Mouse (Mus musculus): ENCODE data around the gene Exoc6b. TPM values are rescaled to one million over a fixed set of nuclear protein-coding genes. Genes with fewer than 3 reads are reported as not detected.
A peak's percentile ranks its signal among the peaks of the same experiment; 100 is the strongest.
"Not testable (repeated sequence)": the region's sequence is repeated elsewhere in the genome, so short reads cannot be mapped to it uniquely, and the experiment has no call there.

The Exoc6b gene
- polyA plus RNA-seq (2012; ENCODE audit: insufficient read depth, insufficient read length, missing spikeins): 6.3 and 11.1 TPM in 2 replicates

- Histone ChIP-seq H3K4me1 (ENCODE audit: control insufficient read depth, insufficient read depth, insufficient read length, low read length) (peaks cover 5% of the 10 kb centered on the region; the same call in 1 of the 2 replicates), H3K27ac (replicated peaks; ENCODE audit: low read depth, low read length) (peak within 1 kb of the TSS; percentile 73), H3K4me3 (ENCODE audit: insufficient read depth, low read depth, low read length) (peak within 1 kb of the TSS; percentile 99)
These were observed at the start of gene Exoc6b for GRCm38 (mm10) chr6:85069023-85069985. Gene Exoc6b, minus strand, starts transcription at chr6:85069513.

DNA sequence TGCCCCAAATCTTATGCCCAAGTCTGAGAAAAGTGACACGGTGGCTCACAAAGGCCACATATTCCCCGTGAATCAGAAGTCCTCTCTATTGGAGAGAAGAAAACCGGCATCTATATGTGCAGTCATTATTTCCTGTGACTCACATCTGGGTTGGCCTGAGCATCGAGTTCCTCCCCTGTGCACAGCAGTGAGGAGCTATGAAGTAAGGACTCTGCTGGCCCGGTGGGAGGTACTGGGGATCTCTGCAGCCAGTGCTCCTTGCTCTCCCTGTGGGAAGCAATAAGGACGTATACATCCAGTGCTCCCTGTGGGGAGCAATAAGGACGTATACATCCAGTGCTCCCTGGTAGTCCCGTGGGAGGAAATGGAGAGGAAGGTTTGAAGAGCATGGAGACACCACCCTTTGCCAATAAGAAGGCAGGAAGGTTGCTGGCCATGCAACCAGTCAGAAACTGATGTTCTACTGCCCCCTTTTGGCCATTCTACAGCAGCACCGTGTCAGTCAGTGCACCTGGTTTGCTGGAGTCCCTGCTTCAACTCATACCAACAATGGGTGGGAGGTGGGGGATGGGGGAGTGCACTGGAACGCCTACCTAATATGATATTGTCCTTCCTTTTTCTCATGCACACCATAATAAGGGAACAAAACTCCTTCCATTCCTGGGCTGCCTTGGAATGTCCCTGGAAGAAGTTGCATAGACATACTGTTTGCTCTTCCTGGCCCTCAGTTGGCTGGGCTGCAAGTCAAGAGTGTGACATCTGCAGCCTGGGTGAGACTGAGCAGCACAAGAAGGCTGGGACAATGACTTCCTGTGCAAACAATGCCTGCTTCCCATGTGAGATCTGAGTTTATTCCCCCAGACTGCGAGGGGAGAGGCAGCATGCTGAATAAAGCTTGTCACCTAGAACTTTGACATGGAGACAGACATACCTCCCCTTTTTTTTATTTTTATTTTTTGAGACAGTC, 48.5 kb upstream of the Exoc6b start:
- H3K4me1 ChIP-seq (ENCODE audit: control insufficient read depth, insufficient read depth, insufficient read length, low read length); H3K27ac ChIP-seq (replicated peaks; ENCODE audit: low read depth, low read length); H3K4me3 ChIP-seq (ENCODE audit: insufficient read depth, low read depth, low read length): not testable (repeated sequence)

DNA sequence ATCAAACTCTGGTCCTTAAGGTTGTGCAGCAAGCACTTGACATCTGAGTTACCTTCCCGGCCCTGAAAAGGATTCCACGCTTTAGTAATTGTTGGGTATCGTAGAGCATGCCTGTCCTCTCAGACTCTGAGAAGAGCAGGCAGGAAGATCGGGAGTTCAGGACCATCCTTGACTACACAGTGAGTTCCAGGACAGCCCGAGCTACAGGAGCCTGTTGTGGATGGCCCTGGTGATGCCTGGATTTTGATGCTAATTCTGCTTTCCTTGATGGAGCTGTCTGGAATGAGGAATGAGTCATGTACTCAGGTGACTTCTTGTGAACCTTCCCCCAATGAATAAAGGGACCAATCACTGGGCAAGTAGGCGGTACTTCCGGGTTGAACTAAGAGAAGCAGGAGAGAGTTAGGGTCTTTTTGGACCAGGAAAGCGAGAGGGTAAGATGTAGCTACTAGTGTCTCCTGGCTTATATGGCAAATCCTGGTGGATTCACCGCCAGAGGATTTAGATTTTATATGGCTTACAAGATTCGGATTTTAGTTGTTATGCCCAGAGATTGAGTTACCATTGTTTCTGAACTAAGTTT, 35.8 kb upstream of the Exoc6b start:
- Histone ChIP-seq H3K4me3 (ENCODE audit: insufficient read depth, low read depth, low read length) (no peak overlapping the region), H3K4me1 (ENCODE audit: control insufficient read depth, insufficient read depth, insufficient read length, low read length) (peaks cover 2% of the 10 kb centered on the region; the same call in 1 of the 2 replicates), H3K27ac (replicated peaks; ENCODE audit: low read depth, low read length) (no peak overlapping the region)

GRCm38 (mm10) chr6:85103321-85103720, 34.0 kb upstream of the Exoc6b start:
- no peak overlapping the region for H3K27ac ChIP-seq (replicated peaks; ENCODE audit: low read depth, low read length)
- H3K4me1 ChIP-seq (ENCODE audit: control insufficient read depth, insufficient read depth, insufficient read length, low read length): peaks cover under 1% of the 10 kb centered on the region; the same call in 1 of the 2 replicates
- no peak overlapping the region for H3K4me3 ChIP-seq (ENCODE audit: insufficient read depth, low read depth, low read length)

- Histone ChIP-seq H3K4me1 (ENCODE audit: control insufficient read depth, insufficient read depth, insufficient read length, low read length) (no peaks in the 10 kb centered on the region), H3K4me3 (ENCODE audit: insufficient read depth, low read depth, low read length) (no peak overlapping the region), H3K27ac (replicated peaks; ENCODE audit: low read depth, low read length) (no peak overlapping the region)
These were observed 27.1 kb upstream of the Exoc6b start for GRCm38 (mm10) chr6:85096441-85096840.

- peak overlapping the region; percentile 55 for H3K27ac ChIP-seq (replicated peaks; ENCODE audit: low read depth, low read length)
- no peak overlapping the region for H3K4me3 ChIP-seq (ENCODE audit: insufficient read depth, low read depth, low read length)
- no peaks in the 10 kb centered on the region for H3K4me1 ChIP-seq (ENCODE audit: control insufficient read depth, insufficient read depth, insufficient read length, low read length)
These were observed 18.1 kb upstream of the Exoc6b start for GRCm38 (mm10) chr6:85087425-85087824.

DNA sequence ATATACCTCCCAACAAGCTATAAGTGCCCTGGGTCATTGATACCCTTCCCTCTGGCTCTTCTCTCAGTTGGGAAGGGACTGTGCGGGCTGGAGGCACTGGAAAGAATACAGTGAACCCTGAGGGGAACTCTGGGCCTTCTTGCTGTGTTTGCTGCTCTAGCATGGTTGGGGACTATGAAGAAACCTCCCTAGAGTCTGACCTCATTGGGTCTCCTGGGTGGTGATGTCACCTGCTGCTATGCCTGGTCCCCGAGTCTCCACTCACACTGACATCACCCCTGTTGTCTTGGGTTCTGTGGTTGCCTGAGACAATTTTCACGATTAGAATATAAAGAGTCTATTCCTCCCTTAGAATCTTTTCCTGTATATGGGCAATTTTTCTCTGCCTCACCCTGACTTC, 17.3 kb upstream of the Exoc6b start:
- Histone ChIP-seq H3K4me1 (ENCODE audit: control insufficient read depth, insufficient read depth, insufficient read length, low read length) (no peaks in the 10 kb centered on the region), H3K27ac (replicated peaks; ENCODE audit: low read depth, low read length) (peak overlapping the region; percentile 69), H3K4me3 (ENCODE audit: insufficient read depth, low read depth, low read length) (no peak overlapping the region)

- not testable (repeated sequence) for H3K4me1 ChIP-seq (ENCODE audit: control insufficient read depth, insufficient read depth, insufficient read length, low read length); H3K27ac ChIP-seq (replicated peaks; ENCODE audit: low read depth, low read length); H3K4me3 ChIP-seq (ENCODE audit: insufficient read depth, low read depth, low read length)
These were observed 6.9 kb upstream of the Exoc6b start for GRCm38 (mm10) chr6:85076179-85076720.

DNA sequence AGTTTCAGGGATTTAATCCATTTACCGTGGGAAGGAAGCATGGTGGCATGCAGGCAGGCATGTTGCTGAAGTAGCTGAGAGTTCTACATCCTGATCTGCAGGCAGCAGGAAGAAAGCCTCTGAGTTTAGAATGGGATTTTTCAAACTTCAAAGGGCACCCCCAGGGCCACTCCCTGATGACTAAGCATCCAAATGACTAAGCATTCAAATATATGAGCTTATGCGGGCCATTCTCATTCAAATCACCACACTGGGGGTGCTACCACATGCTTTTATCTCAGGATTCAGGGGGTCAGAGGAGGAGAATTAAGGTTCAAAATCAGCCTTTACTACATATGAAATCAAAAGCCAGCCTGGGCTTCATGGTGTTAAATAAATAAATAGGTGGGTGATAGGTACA, 5.7 kb upstream of the Exoc6b start:
- no peak overlapping the region for H3K4me3 ChIP-seq (ENCODE audit: insufficient read depth, low read depth, low read length)
- no peaks in the 10 kb centered on the region for H3K4me1 ChIP-seq (ENCODE audit: control insufficient read depth, insufficient read depth, insufficient read length, low read length)
- H3K27ac ChIP-seq (replicated peaks; ENCODE audit: low read depth, low read length): no peak overlapping the region

GRCm38 (mm10) chr6:85068322-85069022, 841 bp downstream of the Exoc6b start:
- Histone ChIP-seq H3K4me1 (ENCODE audit: control insufficient read depth, insufficient read depth, insufficient read length, low read length) (peaks cover 5% of the 10 kb centered on the region; the same call in 1 of the 2 replicates), H3K4me3 (ENCODE audit: insufficient read depth, low read depth, low read length) (peak overlapping the region; percentile 99), H3K27ac (replicated peaks; ENCODE audit: low read depth, low read length) (0 out of 2 replicates have a peak overlapping the region, but pooled peaks have one; percentile 73)

DNA sequence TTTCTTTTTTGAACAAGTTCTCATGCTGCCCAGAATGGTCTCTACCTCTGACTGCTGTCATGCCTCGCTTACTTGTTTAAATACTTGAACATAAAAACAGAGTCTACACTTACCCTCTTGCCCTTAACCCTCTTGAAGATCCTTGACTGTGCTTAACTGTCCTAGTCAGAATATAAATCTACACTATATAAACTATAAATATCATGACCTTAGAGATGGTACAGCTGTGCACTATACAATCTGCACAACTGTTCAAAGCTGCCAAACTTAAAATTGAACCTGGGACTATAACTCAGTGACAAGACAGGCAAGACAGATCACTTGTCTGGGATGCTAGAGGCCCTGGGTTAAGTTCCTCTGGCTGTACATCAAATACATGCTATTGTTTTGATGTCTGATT, 11.7 kb downstream of the Exoc6b start:
- H3K4me1 ChIP-seq (ENCODE audit: control insufficient read depth, insufficient read depth, insufficient read length, low read length): no peaks in the 10 kb centered on the region
- no peak overlapping the region for H3K4me3 ChIP-seq (ENCODE audit: insufficient read depth, low read depth, low read length)
- no peak overlapping the region for H3K27ac ChIP-seq (replicated peaks; ENCODE audit: low read depth, low read length)

DNA sequence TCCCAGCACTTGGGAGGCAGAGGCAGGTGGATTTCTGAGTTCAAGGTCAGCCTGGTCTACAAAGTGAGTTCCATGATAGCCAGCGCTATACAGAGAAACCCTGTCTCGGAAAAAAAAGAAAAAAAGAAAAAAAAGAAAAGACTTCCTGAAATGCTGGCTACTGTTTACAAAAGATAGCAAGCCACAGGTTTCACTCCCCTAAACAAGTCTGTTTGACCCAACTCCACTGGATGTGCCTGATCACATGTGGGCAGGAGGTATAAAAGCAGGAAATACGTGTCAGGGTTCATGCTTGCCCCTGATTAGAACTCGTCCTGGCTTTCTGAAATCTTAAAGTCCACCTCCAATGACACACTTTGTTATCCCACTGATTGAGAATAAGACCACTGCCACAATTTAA, 18.2 kb downstream of the Exoc6b start:
- H3K4me3 ChIP-seq (ENCODE audit: insufficient read depth, low read depth, low read length): no peak overlapping the region
- H3K27ac ChIP-seq (replicated peaks; ENCODE audit: low read depth, low read length): no peak overlapping the region
- H3K4me1 ChIP-seq (ENCODE audit: control insufficient read depth, insufficient read depth, insufficient read length, low read length): no peaks in the 10 kb centered on the region

DNA sequence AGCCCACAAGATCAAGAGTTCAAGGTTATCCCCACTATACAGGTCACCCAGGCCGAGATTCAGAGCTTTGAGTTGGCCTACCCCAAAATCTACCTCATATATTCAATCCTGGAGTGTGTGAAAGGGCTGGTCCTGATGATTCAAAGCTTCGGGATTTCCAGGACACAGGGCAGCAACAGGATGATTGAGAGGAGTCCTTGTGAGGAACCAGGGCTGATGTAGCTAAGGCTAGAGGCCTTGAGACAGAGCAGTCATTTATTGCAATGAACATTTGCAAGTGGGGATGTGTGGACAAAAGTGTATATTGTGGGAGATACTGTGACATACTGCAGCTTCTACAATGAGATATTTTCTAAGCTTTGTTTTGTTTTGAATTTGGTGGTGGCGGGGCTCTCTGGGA, 22.8 kb downstream of the Exoc6b start:
- H3K4me1 ChIP-seq (ENCODE audit: control insufficient read depth, insufficient read depth, insufficient read length, low read length): no peaks in the 10 kb centered on the region
- H3K4me3 ChIP-seq (ENCODE audit: insufficient read depth, low read depth, low read length): no peak overlapping the region

GRCm38 (mm10) chr6:85044621-85045152, 24.6 kb downstream of the Exoc6b start:
- Histone ChIP-seq H3K4me3 (ENCODE audit: insufficient read depth, low read depth, low read length) (no peak overlapping the region), H3K27ac (replicated peaks; ENCODE audit: low read depth, low read length) (no peak overlapping the region), H3K4me1 (ENCODE audit: control insufficient read depth, insufficient read depth, insufficient read length, low read length) (no peaks in the 10 kb centered on the region)

More for the DNA sequence above, 22.8 kb downstream of the Exoc6b start:
- no peak overlapping the region for H3K27ac ChIP-seq (replicated peaks; ENCODE audit: low read depth, low read length)
